Mouse (Mus musculus) bone marrow, adult 2 months (tissue): ENCODE data around the gene Ccl9. TPM values are rescaled to one million over a fixed set of nuclear protein-coding genes. Genes with fewer than 3 reads are reported as not detected.

Source experiments
- H3K27ac ChIP-seq: fragments of 200-500 bp; 2 replicates; pipeline ENCODE4 v1.5.1; 2012; ENCODE audit warnings: low read depth, mild to moderate bottlenecking, control low read depth, inconsistent platforms, low read length; ENCODE audit not compliant: control insufficient read depth, poor library complexity, insufficient read depth
- H3K4me1 ChIP-seq: fragments of 200-500 bp; 2 replicates; pipeline ENCODE4 v1.6.1; 2011; ENCODE audit warnings: low read length; ENCODE audit not compliant: control insufficient read depth, insufficient read depth
- H3K4me3 ChIP-seq: fragments of 200-500 bp; replicated peaks from 2 replicates; pipeline ENCODE3; 2011; ENCODE audit warnings: mild to moderate bottlenecking, low read depth, low read length, control low read depth; ENCODE audit not compliant: control insufficient read depth
- CTCF ChIP-seq: fragments of 200-500 bp; IDR thresholded peaks from 2 replicates; pipeline ENCODE4 v1.5.1; 2011; ENCODE audit warnings: low read length, control low read depth; ENCODE audit not compliant: control insufficient read depth, insufficient read depth
- POLR2A ChIP-seq: fragments of 200-500 bp; IDR thresholded peaks from 2 replicates; pipeline ENCODE4 v1.6.1; 2011; ENCODE audit warnings: low read depth, mild to moderate bottlenecking, control low read depth, low read length, borderline replicate concordance; ENCODE audit not compliant: control insufficient read depth
- WGBS: fragments of 180-500 bp; shearing (Covaris S2); methylation state at CpG from one replicate; pipeline ENCODE4 v1.1.7; 2018; 5-methylcytosine and 5-hydroxymethylcytosine counted together
- polyA plus RNA-seq: library from polyadenylated mRNA; stranded (reverse); fragments of >200 nt; gene quantifications from 2 replicates; pipeline ENCODE4 v1.2.4, GENCODE M21; 2011; ENCODE audit warnings: low replicate concordance; ENCODE audit not compliant: missing spikeins, insufficient read depth, insufficient read length

The Ccl9 gene
- polyA plus RNA-seq, 1 experiment: 17.0 TPM

DNA sequence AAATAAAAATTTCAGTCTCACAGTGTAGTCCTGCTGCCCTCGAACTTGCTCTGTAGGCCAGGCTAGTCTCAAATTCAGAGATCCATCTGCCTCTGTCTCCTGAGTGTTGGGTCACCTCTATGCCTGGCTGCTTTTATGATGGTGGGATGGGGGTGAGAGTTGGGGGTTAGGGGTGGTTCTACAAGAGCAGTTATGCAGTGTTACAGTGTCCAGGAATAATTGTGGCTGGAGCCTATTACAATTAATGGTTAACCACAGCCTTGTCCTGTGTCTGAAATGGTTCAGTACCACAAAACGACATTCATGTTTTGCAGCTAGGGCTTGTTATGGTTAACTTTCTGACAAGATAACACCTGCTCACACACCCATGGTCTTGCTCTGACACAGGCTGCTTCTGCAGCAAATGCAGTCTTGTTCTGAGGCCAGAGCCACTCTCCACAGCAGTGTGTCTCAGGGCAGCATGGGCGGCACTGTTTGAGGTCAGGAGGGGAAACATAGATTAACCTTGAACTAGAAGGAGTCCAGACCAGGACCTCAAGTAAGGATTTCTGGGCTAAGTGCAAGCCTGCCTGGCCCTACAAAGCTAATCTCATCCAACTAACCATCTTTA is 39.6 kb downstream of the Ccl9 start:
- TF ChIP-seq POLR2A (no peak), CTCF (no peak)
- no peak overlapping the region for H3K4me3 ChIP-seq
- no peak overlapping the region for H3K27ac ChIP-seq
- 49% methylated on average over 3 of the region's 3 CpGs for WGBS
- peaks cover 8% of the 10 kb centered on the region for H3K4me1 ChIP-seq

DNA sequence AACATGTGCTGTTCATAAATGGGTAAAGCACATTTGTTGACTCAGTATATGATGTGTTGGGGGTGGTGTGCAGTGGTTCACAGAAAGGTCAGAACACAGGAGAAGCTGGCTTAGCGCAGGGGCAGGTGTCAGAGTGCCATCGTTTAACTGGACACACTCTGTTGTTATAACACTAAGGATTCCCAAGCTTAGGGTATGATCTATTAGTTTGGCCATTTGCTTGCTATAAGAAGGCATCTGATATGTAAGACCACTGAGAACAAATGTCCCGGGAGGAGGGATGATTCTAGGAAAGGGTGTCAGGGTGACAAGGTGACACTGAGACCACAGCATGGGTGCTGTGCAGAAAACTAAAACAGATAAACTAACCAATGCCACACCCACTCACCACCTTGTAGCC is 41.6 kb downstream of the Ccl9 start:
- WGBS: 48% methylated on average over 3 of the region's 3 CpGs
- peak overlapping the region; percentile 22; the same call in 1 of the 2 replicates for H3K27ac ChIP-seq
- peaks cover 10% of the 10 kb centered on the region for H3K4me1 ChIP-seq
- H3K4me3 ChIP-seq: no peak overlapping the region
- TF ChIP-seq CTCF (no peak), POLR2A (no peak)

DNA sequence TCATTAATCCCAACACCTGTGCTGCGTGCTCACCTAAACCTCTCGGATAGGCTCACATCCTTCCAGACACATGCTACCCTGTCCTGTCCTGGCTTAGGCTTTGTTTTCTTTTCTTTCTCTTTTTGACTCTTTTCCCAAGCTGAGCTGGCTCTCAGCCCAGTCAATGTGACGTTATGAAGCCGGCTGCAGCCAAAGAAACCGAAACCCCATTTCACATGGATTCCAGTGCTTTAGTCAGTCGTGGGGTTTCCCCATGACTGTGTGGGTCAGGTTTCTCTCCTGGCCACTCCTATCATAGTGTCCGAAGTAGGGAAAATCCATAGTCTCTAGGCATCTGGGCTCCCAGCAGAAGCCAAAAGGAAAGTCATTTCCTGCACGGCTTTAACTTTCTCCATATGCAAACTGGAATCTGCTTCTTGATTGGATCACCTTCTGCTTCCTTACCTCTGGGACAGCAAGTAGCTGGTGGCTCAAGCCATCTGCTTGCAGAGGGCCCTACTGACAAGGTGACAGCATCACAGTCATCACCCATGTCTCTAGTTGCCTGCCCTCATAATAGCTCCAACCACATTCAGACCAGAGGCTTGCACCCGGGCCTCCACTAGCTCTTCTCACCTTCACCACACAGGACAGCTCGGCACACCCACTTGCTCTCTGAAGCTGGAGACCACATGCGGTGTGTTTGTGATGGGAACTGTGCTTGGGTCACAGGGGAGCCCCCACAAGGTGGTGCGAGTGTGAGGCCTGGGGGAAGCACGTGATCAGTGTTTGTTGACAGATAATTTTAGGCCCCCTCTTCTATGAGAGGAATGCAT is 43.6 kb downstream of the Ccl9 start:
- peak overlapping the region; percentile 12 for H3K4me3 ChIP-seq
- TF ChIP-seq CTCF (no peak), POLR2A (no peak)
- H3K27ac ChIP-seq: no peak overlapping the region
- H3K4me1 ChIP-seq: peaks cover 10% of the 10 kb centered on the region
- WGBS: 34% methylated on average over 13 of the region's 13 CpGs

DNA sequence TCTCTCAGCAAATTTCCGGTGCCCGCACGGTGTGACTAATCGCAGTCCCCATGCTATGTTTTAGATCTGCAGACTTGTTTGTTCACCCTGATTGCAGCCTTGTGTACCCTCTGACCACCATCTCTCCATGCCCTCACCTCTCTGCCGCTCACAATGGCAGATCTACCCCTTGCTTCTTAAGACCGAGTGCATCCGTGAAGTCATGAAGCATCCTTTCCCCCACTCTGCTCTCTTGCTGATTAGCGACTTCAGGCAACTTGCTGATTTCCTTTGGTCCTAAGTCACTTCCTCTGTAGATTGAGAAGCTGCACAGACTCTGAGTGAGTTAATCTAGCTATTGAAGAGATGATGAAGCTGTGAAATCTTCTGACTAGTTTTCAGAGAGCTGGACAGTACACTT is 44.3 kb downstream of the Ccl9 start:
- peaks cover 10% of the 10 kb centered on the region for H3K4me1 ChIP-seq
- 47% methylated on average over 8 of the region's 8 CpGs for WGBS
- no peak overlapping the region for H3K4me3 ChIP-seq
- H3K27ac ChIP-seq: no peak overlapping the region
- TF ChIP-seq CTCF (no peak), POLR2A (no peak)

DNA sequence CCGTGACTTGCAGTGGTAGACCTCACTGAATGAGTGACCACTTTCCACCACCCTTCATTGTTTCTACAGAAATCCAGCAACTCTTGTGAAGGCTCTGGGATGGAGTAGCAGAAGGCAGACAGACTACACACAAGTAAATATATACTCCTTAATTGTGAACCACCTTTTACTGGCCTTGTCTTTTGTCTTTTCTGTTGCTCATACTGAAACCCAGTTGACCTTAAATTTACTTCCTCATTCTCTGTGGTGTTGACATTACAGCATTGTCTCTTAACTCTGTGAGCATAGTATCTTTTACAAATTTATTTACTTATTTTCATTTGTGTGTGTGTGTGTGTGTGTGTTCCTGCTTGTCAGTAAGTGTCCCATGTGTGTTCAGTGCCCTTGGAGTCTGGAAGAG is 45.2 kb downstream of the Ccl9 start:
- Histone ChIP-seq H3K4me1 (peaks cover 10% of the 10 kb centered on the region), H3K27ac (no peak overlapping the region), H3K4me3 (no peak overlapping the region)
- TF ChIP-seq CTCF (no peak), POLR2A (no peak)
- WGBS: 74% methylated on average over 1 of the region's 1 CpGs

DNA sequence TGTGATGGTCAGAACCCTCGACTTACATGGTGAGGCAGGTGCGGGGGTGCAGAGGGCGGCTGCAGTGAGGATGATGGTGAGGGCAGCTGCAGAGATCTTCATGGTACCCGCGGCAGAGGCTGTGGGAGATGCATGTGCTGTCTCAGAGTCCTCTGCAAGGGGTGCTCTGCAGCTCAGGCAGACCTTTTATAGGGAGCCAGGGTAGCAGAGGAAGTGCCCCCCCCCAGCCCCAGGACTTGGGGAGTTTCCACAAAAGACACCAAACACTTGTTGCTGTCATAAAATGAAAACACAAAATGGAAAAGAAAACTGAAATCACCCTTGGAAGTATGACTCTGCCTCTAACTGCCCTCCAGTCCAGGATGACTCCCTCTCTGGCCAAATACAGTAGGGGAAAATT is 48.1 kb downstream of the Ccl9 start, which contains the start of gene Ccl5:
Ccl5 (minus strand) TSS at position 159 of the 400 bp plus-strand sequence.
- Histone ChIP-seq H3K4me1 (peaks cover 8% of the 10 kb centered on the region), H3K27ac (no peak within 1 kb of the TSS; the same call in 1 of the 2 replicates), H3K4me3 (peak within 1 kb of the TSS; percentile 34)
- 72% methylated on average over 5 of the region's 5 CpGs for WGBS
- TF ChIP-seq POLR2A (no peak), CTCF (no peak)

DNA sequence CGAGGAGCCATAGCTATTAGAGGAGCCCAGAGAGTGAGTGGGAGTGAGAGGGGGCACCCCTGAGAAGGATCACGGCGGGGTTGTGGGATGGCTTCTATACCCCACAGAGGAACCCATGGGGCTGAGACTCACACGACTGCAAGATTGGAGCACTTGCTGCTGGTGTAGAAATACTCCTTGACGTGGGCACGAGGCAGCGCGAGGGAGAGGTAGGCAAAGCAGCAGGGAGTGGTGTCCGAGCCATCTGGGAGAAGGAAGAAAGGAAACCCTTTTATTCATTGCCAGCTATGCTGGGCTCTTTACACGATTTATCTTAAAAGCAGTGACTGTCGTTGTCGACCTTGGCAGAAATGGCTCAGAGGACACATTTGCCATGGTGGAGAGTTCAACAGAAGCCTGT is 49.4 kb downstream of the Ccl9 start:
- Histone ChIP-seq H3K4me3 (no peak overlapping the region), H3K27ac (no peak overlapping the region), H3K4me1 (peaks cover 2% of the 10 kb centered on the region)
- TF ChIP-seq POLR2A: no peak
- no peak for TF ChIP-seq CTCF
- 82% methylated on average over 12 of the region's 12 CpGs for WGBS

Other genes starting within 250 kb of the Ccl9 start
- gene Rasl10b, start 169.5 kb downstream of the Ccl9 start, polyA plus RNA-seq: 0.32 and 1.1 TPM in 2 replicates
- not detected in 2 replicates for gene Gas2l2, start 149.2 kb downstream of the Ccl9 start, polyA plus RNA-seq
- gene 1700020L24Rik, start 141.0 kb downstream of the Ccl9 start, polyA plus RNA-seq: 17.6 and 37.4 TPM in 2 replicates
- 0.47 and 0.92 TPM in 2 replicates for gene Mmp28, start 115.6 kb downstream of the Ccl9 start, polyA plus RNA-seq
- gene Taf15, start 105.5 kb downstream of the Ccl9 start, polyA plus RNA-seq: 192 and 231 TPM in 2 replicates
- not detected in 2 replicates for gene Heatr9, start 56.5 kb downstream of the Ccl9 start, polyA plus RNA-seq
- gene Ccl5, start 48.1 kb downstream of the Ccl9 start, polyA plus RNA-seq: 7.6 and 22.7 TPM in 2 replicates
- gene Ccl6, start 14.5 kb upstream of the Ccl9 start, polyA plus RNA-seq: 88.2 and 218 TPM in 2 replicates
- gene Rpl9-ps1, start 67.0 kb upstream of the Ccl9 start, polyA plus RNA-seq: not detected in 2 replicates
- gene Ccl3, start 70.7 kb upstream of the Ccl9 start, polyA plus RNA-seq: 1.3 and 2.0 TPM in 2 replicates
- gene Ccl4, start 83.9 kb upstream of the Ccl9 start, polyA plus RNA-seq: 1.5 and 2.3 TPM in 2 replicates
- gene Wfdc17, start 125.4 kb upstream of the Ccl9 start, polyA plus RNA-seq: 8.2 and 33.5 TPM in 2 replicates
- gene Wfdc18, start 130.4 kb upstream of the Ccl9 start, polyA plus RNA-seq: not detected in 2 replicates
- gene Wfdc21, start 168.3 kb upstream of the Ccl9 start, polyA plus RNA-seq: 220 and 706 TPM in 2 replicates
- gene Heatr6, start 175.1 kb upstream of the Ccl9 start, polyA plus RNA-seq: 3.6 and 13.1 TPM in 2 replicates